Mouse (Mus musculus): ENCODE data around the gene Rnf128. TPM values are rescaled to one million over a fixed set of nuclear protein-coding genes. Genes with fewer than 3 reads are reported as not detected.
"Not testable (repeated sequence)": the region's sequence is repeated elsewhere in the genome, so short reads cannot be mapped to it uniquely, and the experiment has no call there.

Rnf128 gene
- 10 to 100 TPM; 11.6 to 11.7 TPM for total RNA-seq (2021)
- long read RNA-seq, experiment 1, transcript Rnf128-201 (7 exons, 2,750 nt) = major isoform, 21 of 23 reads
- long read RNA-seq, experiment 1, partial matches to known transcripts = 2 of 23 reads
- long read RNA-seq, experiment 1, other reads (novel, unspliced or antisense) = 0 of 23 reads
- long read RNA-seq, experiment 2, transcript Rnf128-201 (7 exons, 2,750 nt) = major isoform, 10 of 10 reads
- long read RNA-seq, experiment 2, partial matches to known transcripts = 0 of 10 reads
- long read RNA-seq, experiment 2, other reads (novel, unspliced or antisense) = 0 of 10 reads

- DNase-seq (ENCODE audit: low spot score in 2 of 2) = no peak
- intact Hi-C loops (cut with DNase I) = no loop called here
Observed at GRCm38 (mm10) chrX:139562925-139563461, at the start of gene Rnf128. TSS of gene Rnf128 (plus strand) at chrX:139563316.

GRCm38 (mm10) chrX:139516156-139516555 lies 47.0 kb upstream of the Rnf128 start:
- intact Hi-C loops (cut with DNase I) = no loop called here
- no peak for DNase-seq (ENCODE audit: low spot score in 2 of 2)

GRCm38 (mm10) chrX:139519251-139519650 lies 43.9 kb upstream of the Rnf128 start:
- DNase-seq (ENCODE audit: low spot score in 2 of 2) = no peak
- intact Hi-C loops (cut with DNase I) = no loop called here

GRCm38 (mm10) chrX:139524303-139525091 lies 38.6 kb upstream of the Rnf128 start:
- intact Hi-C loops (cut with DNase I) = no loop called here
- no peak for DNase-seq (ENCODE audit: low spot score in 2 of 2)

- no peak for DNase-seq (ENCODE audit: low spot score in 2 of 2)
- intact Hi-C loops (cut with DNase I) = no loop called here
Observed at GRCm38 (mm10) chrX:139525724-139526123, 37.4 kb upstream of the Rnf128 start.

GRCm38 (mm10) chrX:139526984-139527383 lies 36.1 kb upstream of the Rnf128 start:
- intact Hi-C loops (cut with DNase I) = no loop called here
- DNase-seq (ENCODE audit: low spot score in 2 of 2) = no peak

- intact Hi-C loops (cut with DNase I) = no loop called here
- DNase-seq (ENCODE audit: low spot score in 2 of 2) = no peak
Observed at GRCm38 (mm10) chrX:139529678-139530077, 33.4 kb upstream of the Rnf128 start.

GRCm38 (mm10) chrX:139532293-139532692 lies 30.8 kb upstream of the Rnf128 start:
- DNase-seq (ENCODE audit: low spot score in 2 of 2) = no peak
- intact Hi-C loops (cut with DNase I) = no loop called here

GRCm38 (mm10) chrX:139537641-139538397 lies 25.3 kb upstream of the Rnf128 start:
- intact Hi-C loops (cut with DNase I) = no loop called here
- DNase-seq (ENCODE audit: low spot score in 2 of 2) = no peak

- peak in 1 of 2 experiments; percentile 2 for DNase-seq (ENCODE audit: low spot score in 2 of 2)
- intact Hi-C loops (cut with DNase I) = no loop called here
Observed at GRCm38 (mm10) chrX:139543726-139544125, 19.4 kb upstream of the Rnf128 start.

- DNase-seq (ENCODE audit: low spot score in 2 of 2) = no peak
- intact Hi-C loops (cut with DNase I) = no loop called here
Observed at GRCm38 (mm10) chrX:139550456-139550855, 12.7 kb upstream of the Rnf128 start.

GRCm38 (mm10) chrX:139552090-139552489 lies 11.0 kb upstream of the Rnf128 start:
- no peak for DNase-seq (ENCODE audit: low spot score in 2 of 2)
- intact Hi-C loops (cut with DNase I) = no loop called here

- intact Hi-C loops (cut with DNase I) = no loop called here
- DNase-seq (ENCODE audit: low spot score in 2 of 2) = no peak
Observed at GRCm38 (mm10) chrX:139562255-139562924, 726 bp upstream of the Rnf128 start.

GRCm38 (mm10) chrX:139570054-139570453 lies 6.9 kb downstream of the Rnf128 start:
- DNase-seq (ENCODE audit: low spot score in 2 of 2) = no peak
- intact Hi-C loops (cut with DNase I) = no loop called here

- intact Hi-C loops (cut with DNase I) = no loop called here
Observed at GRCm38 (mm10) chrX:139578649-139579278, 15.6 kb downstream of the Rnf128 start.

GRCm38 (mm10) chrX:139583616-139584015 lies 20.5 kb downstream of the Rnf128 start:
- peak in 1 of 2 experiments; percentile 3 for DNase-seq (ENCODE audit: low spot score in 2 of 2)
- intact Hi-C loops (cut with DNase I) = no loop called here

More at GRCm38 (mm10) chrX:139578649-139579278, 15.6 kb downstream of the Rnf128 start:
- no peak for DNase-seq (ENCODE audit: low spot score in 2 of 2)

- intact Hi-C loops (cut with DNase I); DNase-seq (ENCODE audit: low spot score in 2 of 2): not testable (repeated sequence)
Observed at GRCm38 (mm10) chrX:139586676-139587075, 23.6 kb downstream of the Rnf128 start.

- no peak for DNase-seq (ENCODE audit: low spot score in 2 of 2)
- intact Hi-C loops (cut with DNase I) = no loop called here
Observed at GRCm38 (mm10) chrX:139596404-139596803, 33.3 kb downstream of the Rnf128 start.

Data from left cerebral cortex, postnatal 14 days (tissue).